Mouse (Mus musculus) heart, embryonic 14.5 days (tissue): Measurements from ENCODE around the gene Zfp710. TPM values are rescaled to one million over a fixed set of nuclear protein-coding genes. Genes with fewer than 3 reads are reported as not detected.

ENCODE experiments used
- ATAC-seq: fragments of 200-750 bp; cut with Nextera tagmentation; 2 replicates; pipeline ENCODE4 v1.8.0; 2017; ENCODE audit warnings: low read depth, moderate TSS enrichment; ENCODE audit not compliant: insufficient number of reproducible peaks, insufficient read depth, low FRiP score
- H3K27ac ChIP-seq, 2 experiments: fragments of 200-500 bp in 1 of 2; fragments of 300-500 bp in 1 of 2; sonication (generic) in 1 of 2; replicated peaks in 1 of 2; 2 replicates each; pipeline ENCODE4 v1.5.1; 2012 to 2014; ENCODE audit warnings: low read depth in 2 of 2, low read length in 2 of 2, control low read depth in 1 of 2, mild to moderate bottlenecking in 1 of 2, mixed read lengths in 1 of 2; ENCODE audit not compliant: control insufficient read depth in 1 of 2, insufficient read depth in 1 of 2
- H3K27me3 ChIP-seq: fragments of 300-500 bp; sonication (generic); 2 replicates; pipeline ENCODE4 v1.6.1; 2014; ENCODE audit warnings: mild to moderate bottlenecking, low read length, control low read depth; ENCODE audit not compliant: control insufficient read depth, insufficient read depth
- H3K36me3 ChIP-seq: fragments of 300-500 bp; sonication (generic); 2 replicates; pipeline ENCODE4 v1.6.1; 2014; ENCODE audit warnings: mild to moderate bottlenecking, control low read depth, low read length, mixed read lengths; ENCODE audit not compliant: control insufficient read depth, insufficient read depth
- H3K4me1 ChIP-seq, 2 experiments: fragments of 200-500 bp in 1 of 2; fragments of 300-500 bp in 1 of 2; sonication (generic) in 1 of 2; 2 replicates each; pipeline ENCODE4 v1.6.1; 2012 to 2014; ENCODE audit warnings: low read length in 2 of 2, control low read depth in 1 of 2, mixed read lengths in 1 of 2; ENCODE audit not compliant: control insufficient read depth in 2 of 2, insufficient read depth in 2 of 2
- H3K4me2 ChIP-seq: fragments of 300-500 bp; sonication (generic); 2 replicates; pipeline ENCODE4 v1.6.1; 2014; ENCODE audit warnings: mild to moderate bottlenecking, low read length
- H3K4me3 ChIP-seq, 2 experiments: fragments of 200-500 bp in 1 of 2; fragments of 300-500 bp in 1 of 2; sonication (generic) in 1 of 2; 2 replicates each; pipeline ENCODE4 v1.5.1; 2012 to 2014; ENCODE audit warnings: low read length in 2 of 2, mild to moderate bottlenecking in 2 of 2, control low read depth in 1 of 2, low read depth in 1 of 2, moderate library complexity in 1 of 2; ENCODE audit not compliant: control insufficient read depth in 1 of 2, insufficient read depth in 1 of 2
- H3K9ac ChIP-seq: fragments of 300-500 bp; sonication (generic); 2 replicates; pipeline ENCODE4 v1.6.1; 2014; ENCODE audit warnings: mild to moderate bottlenecking, low read length
- H3K9me3 ChIP-seq: fragments of 300-500 bp; sonication (generic); 2 replicates; pipeline ENCODE4 v1.6.1; 2016; ENCODE audit warnings: low read length, control low read depth; ENCODE audit not compliant: control insufficient read depth
- WGBS: fragments of 180-500 bp; shearing (Covaris S2); extraction: QIAGEN DNeasy Blood & Tissue Kit; methylation state at CpG from one replicate; pipeline ENCODE4 v1.1.7; 2014; 5-methylcytosine and 5-hydroxymethylcytosine counted together
- polyA plus RNA-seq: library from polyadenylated mRNA; unstranded; fragments of >200 nt; fragmentation: Nextera tagmentation; extraction: Ambion mirVana; gene quantifications from 2 replicates; pipeline ENCODE4 v1.2.1, GENCODE M21; 2014

Zfp710 gene
- polyA plus RNA-seq, 1 experiment from 2014 or later: 12.2 TPM

- 78% methylated on average over 1 of the region's 1 CpGs for WGBS
- no peaks in the 10 kb centered on the region for H3K36me3 ChIP-seq
Measured at GRCm38 (mm10) chr7:80138375-80138774, 113.8 kb downstream of the Zfp710 start.

GRCm38 (mm10) chr7:80140815-80141214 lies 116.2 kb downstream of the Zfp710 start:
- no peak overlapping the region for H3K4me2 ChIP-seq
- peaks cover 11% of the 10 kb centered on the region for H3K9me3 ChIP-seq
- H3K9ac ChIP-seq: no peak overlapping the region
- whole genome bisulfite sequencing: 20% methylated on average over 9 of the region's 9 CpGs
- ATAC-seq: no peak
- no peak overlapping the region for H3K27ac ChIP-seq
- no peak overlapping the region for H3K4me3 ChIP-seq
- H3K27me3 ChIP-seq: no peaks in the 10 kb centered on the region
- peaks cover 3 to 6% of the 10 kb centered on the region in 2 experiments; a peak in 3 of 4 replicates for H3K4me1 ChIP-seq
- no peaks in the 10 kb centered on the region for H3K36me3 ChIP-seq

More at GRCm38 (mm10) chr7:80138375-80138774, 113.8 kb downstream of the Zfp710 start:
- H3K4me1 ChIP-seq: peaks cover 13 to 20% of the 10 kb centered on the region in 2 experiments
- no peak for ATAC-seq
- no peaks in the 10 kb centered on the region for H3K27me3 ChIP-seq
- no peak overlapping the region for H3K9ac ChIP-seq
- H3K4me3 ChIP-seq: no peak overlapping the region
- H3K4me2 ChIP-seq: no peak overlapping the region
- no peak overlapping the region for H3K27ac ChIP-seq
- H3K9me3 ChIP-seq: peaks cover 11% of the 10 kb centered on the region

Other genes with a start within 250 kb of the Zfp710 start
- not detected in 2 replicates for gene Mesp1, start 231.0 kb upstream of the Zfp710 start, polyA plus RNA-seq
- gene Mesp2, start 214.1 kb upstream of the Zfp710 start, polyA plus RNA-seq: 0.27 and 0.59 TPM in 2 replicates
- gene Anpep, start 163.8 kb upstream of the Zfp710 start, polyA plus RNA-seq: 9.0 and 10.4 TPM in 2 replicates
- gene Ap3s2, start 104.2 kb upstream of the Zfp710 start, polyA plus RNA-seq: 27.7 and 28.1 TPM in 2 replicates
- 29.4 and 30.2 TPM in 2 replicates for gene Arpin, start 89.5 kb upstream of the Zfp710 start, polyA plus RNA-seq
- gene Idh2, start 90.6 kb downstream of the Zfp710 start, polyA plus RNA-seq: 2,473 and 2,606 TPM in 2 replicates
- 11.8 and 12.4 TPM in 2 replicates for gene Sema4b, start 162.0 kb downstream of the Zfp710 start, polyA plus RNA-seq
- 56.1 and 57.6 TPM in 2 replicates for gene Cib1, start 208.0 kb downstream of the Zfp710 start, polyA plus RNA-seq
- gene Gdpgp1, start 208.1 kb downstream of the Zfp710 start, polyA plus RNA-seq: 3.3 and 3.6 TPM in 2 replicates
- 0.62 and 1.6 TPM in 2 replicates for gene Ttll13, start 221.6 kb downstream of the Zfp710 start, polyA plus RNA-seq
- gene Ngrn, start 236.4 kb downstream of the Zfp710 start, polyA plus RNA-seq: 41.8 and 42.8 TPM in 2 replicates
- gene Vps33b, start 244.8 kb downstream of the Zfp710 start, polyA plus RNA-seq: 11.4 and 12.0 TPM in 2 replicates